Mouse (Mus musculus) testis, adult 2 months (tissue): ENCODE data around the gene Il9. TPM values are rescaled to one million over a fixed set of nuclear protein-coding genes. Genes with fewer than 3 reads are reported as not detected.

Experiments used
- H3K27ac ChIP-seq: fragments of 200-500 bp; 2 replicates; pipeline ENCODE4 v1.5.1; 2012; ENCODE audit warnings: low read depth, low read length; ENCODE audit not compliant: control insufficient read depth, insufficient read depth
- H3K27me3 ChIP-seq: fragments of 200-500 bp; 2 replicates; pipeline ENCODE4 v1.6.1; 2012; ENCODE audit warnings: mild to moderate bottlenecking, low read length, moderate library complexity; ENCODE audit not compliant: control insufficient read depth, insufficient read depth
- H3K36me3 ChIP-seq: fragments of 200-500 bp; 2 replicates; pipeline ENCODE4 v1.6.1; 2012; ENCODE audit warnings: mild to moderate bottlenecking, low read length; ENCODE audit not compliant: control insufficient read depth, insufficient read depth
- H3K4me1 ChIP-seq: fragments of 200-500 bp; 2 replicates; pipeline ENCODE4 v1.6.1; 2012; ENCODE audit warnings: low read length; ENCODE audit not compliant: control insufficient read depth, insufficient read depth
- H3K4me3 ChIP-seq: fragments of 200-500 bp; 2 replicates; pipeline ENCODE4 v1.5.1; 2012; ENCODE audit warnings: low read depth, mild to moderate bottlenecking, low read length, moderate library complexity, mixed read lengths; ENCODE audit not compliant: control insufficient read depth
- CTCF ChIP-seq: fragments of 200-500 bp; IDR thresholded peaks from 2 replicates; pipeline ENCODE4 v1.5.1; 2012; ENCODE audit warnings: low read depth, mild to moderate bottlenecking, inconsistent platforms, low read length, moderate library complexity; ENCODE audit not compliant: control insufficient read depth, insufficient read depth, insufficient replicate concordance
- POLR2A ChIP-seq: fragments of 200-500 bp; IDR thresholded peaks from 2 replicates; pipeline ENCODE4 v1.6.1; 2012; ENCODE audit warnings: low read depth, mild to moderate bottlenecking, inconsistent platforms, low read length, moderate library complexity; ENCODE audit not compliant: control insufficient read depth
- polyA plus RNA-seq: library from polyadenylated mRNA; depleted of rRNA; stranded (reverse); fragments of >200 nt; gene quantifications from 2 replicates; pipeline ENCODE4 v1.2.3, GENCODE M21; 2012

Gene Il9
- polyA plus RNA-seq, 1 experiment, result 0.67 TPM

DNA sequence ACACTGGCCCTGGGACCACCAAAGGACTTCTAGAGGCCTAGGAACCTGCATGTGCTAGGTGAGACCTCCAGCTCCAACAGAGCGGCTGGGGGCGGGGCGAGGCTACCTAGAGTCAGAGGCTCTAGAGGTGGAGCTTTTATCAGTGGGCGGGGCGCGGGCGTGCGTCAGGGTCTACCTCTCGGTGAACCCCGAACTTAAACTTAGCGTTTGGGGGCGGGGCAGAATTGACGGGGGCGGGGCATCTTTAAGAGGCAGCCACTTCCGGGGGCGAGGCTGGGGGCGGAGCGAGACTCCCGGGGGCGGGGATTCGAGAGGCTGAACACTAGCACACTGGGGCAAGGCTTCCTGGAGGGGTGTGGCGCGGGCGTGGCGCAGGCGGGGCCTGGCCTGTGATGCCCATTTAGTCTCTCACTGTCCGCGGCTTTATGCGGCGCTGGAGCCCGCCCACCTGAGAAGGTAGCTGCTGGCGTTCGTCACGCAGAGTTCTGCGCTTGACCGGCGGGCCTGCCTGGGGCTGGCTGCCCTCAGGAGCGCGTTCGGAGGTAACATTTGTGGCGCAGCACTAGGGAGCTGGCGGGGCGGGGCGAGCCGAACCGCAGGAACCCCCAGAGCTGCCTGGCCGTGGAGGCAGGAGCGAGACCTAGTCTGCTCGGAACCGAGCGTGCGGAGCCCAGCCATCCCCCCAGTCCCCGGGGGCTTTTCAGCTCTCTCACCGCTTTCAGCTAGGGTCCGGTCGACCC is 40.2 kb upstream of the Il9 start, which contains the start of gene Fbxl21:
TSS of gene Fbxl21 (plus strand) at position 392 of the 740 bp plus-strand sequence.
- peak within 1 kb of the TSS; percentile 94 for H3K4me3 ChIP-seq
- peaks cover 7% of the 10 kb centered on the region for H3K4me1 ChIP-seq
- TF ChIP-seq POLR2A (peak; percentile 56; the same call in 1 of the 2 replicates), CTCF (no peak)
- no peaks in the 10 kb centered on the region; the same call in 1 of the 2 replicates for H3K27me3 ChIP-seq
- H3K36me3 ChIP-seq, result no peaks in the 10 kb centered on the region
- H3K27ac ChIP-seq, result peak within 1 kb of the TSS; percentile 33; the same call in 1 of the 2 replicates

DNA sequence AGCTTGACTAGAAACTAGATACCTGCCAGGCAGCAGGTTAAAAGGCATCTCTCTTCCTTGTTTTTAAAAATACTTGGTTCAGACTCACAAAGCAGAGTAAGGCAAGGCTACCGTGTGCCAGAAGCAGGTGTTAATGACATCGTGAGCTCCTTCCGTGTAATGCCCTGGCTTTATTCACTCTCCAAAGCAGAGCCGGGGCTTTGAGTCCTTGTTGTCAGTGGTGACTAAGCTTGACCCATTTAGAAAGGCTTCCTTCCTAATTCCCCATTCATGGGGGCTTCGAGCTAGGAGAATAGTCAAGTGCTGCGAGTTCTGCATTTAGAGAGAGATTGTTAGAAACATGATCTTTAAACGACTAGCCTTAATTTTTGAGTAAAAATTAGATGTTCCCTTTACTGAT is 34.8 kb upstream of the Il9 start:
- no peak overlapping the region for H3K4me3 ChIP-seq
- no peaks in the 10 kb centered on the region for H3K27me3 ChIP-seq
- no peak overlapping the region for H3K27ac ChIP-seq

DNA sequence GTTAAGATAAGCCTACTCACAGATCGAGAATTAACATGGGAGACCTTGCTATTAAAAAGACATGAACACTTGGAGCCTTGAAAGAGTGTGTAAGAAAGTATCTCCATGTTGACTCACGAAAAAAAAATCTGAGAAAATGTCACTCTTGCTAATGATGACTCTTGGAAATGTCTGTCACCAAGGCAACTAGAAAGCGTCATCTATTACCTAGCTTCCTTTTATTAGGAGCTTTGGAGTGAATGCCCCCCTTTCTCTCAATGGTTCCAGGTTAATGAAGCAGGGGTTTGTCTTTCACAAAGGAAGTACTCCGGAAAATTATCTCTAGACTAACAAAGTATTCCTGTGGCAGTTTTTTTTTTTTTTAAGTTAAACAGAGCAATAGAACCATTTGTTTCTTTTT is 34.3 kb upstream of the Il9 start:
- Histone ChIP-seq H3K27me3 (no peaks in the 10 kb centered on the region), H3K4me3 (no peak overlapping the region), H3K4me1 (no peaks in the 10 kb centered on the region), H3K27ac (no peak overlapping the region), H3K36me3 (no peaks in the 10 kb centered on the region)
- TF ChIP-seq CTCF, result no peak
- no peak for TF ChIP-seq POLR2A

More for the DNA sequence above, 34.8 kb upstream of the Il9 start:
- Histone ChIP-seq H3K36me3 (no peaks in the 10 kb centered on the region), H3K4me1 (no peaks in the 10 kb centered on the region)
- TF ChIP-seq CTCF, result no peak

DNA sequence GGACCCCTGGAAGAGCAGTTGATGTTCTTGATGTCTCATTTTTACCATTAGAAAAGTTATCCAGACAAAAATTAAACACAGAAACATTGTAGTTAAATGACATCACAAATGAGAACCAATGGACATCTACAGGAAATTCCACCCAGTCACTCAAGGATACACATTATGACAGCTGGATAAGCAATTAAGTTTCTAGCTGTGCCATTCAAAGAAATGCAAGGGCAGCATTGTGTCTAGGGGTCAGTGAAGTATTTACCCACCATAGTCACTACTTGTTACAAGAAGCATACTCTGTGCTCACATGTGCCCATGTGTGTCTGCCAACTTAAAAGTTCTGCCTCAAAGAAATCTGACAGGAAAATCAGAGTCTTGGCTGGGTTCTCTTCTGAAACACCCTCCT is 31.5 kb upstream of the Il9 start:
- Histone ChIP-seq H3K36me3 (no peaks in the 10 kb centered on the region), H3K4me3 (no peak overlapping the region), H3K27me3 (no peaks in the 10 kb centered on the region), H3K4me1 (no peaks in the 10 kb centered on the region), H3K27ac (no peak overlapping the region)
- no peak for TF ChIP-seq POLR2A
- no peak for TF ChIP-seq CTCF

DNA sequence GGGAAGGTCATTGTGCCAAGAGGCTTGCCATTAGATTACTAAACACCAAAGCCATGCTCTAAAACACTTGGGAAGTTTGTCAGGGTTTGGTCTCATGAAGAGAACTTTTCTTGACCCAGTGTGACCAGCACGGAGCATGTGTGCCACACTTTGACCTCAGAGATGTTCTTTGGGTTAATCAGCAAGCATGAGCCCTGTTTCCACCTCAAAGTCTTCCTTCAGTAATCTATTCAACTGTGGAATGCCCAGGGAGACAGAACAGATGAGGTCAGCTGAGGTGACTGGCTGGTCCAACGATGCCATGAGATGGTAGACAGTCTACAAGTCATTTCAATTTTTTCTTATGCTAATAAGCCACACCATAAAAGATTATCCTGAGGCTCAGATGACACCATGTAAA is 27.8 kb upstream of the Il9 start:
- Histone ChIP-seq H3K36me3 (no peaks in the 10 kb centered on the region), H3K4me1 (no peaks in the 10 kb centered on the region), H3K4me3 (no peak overlapping the region), H3K27me3 (no peaks in the 10 kb centered on the region), H3K27ac (no peak overlapping the region)
- TF ChIP-seq POLR2A (no peak), CTCF (no peak)

DNA sequence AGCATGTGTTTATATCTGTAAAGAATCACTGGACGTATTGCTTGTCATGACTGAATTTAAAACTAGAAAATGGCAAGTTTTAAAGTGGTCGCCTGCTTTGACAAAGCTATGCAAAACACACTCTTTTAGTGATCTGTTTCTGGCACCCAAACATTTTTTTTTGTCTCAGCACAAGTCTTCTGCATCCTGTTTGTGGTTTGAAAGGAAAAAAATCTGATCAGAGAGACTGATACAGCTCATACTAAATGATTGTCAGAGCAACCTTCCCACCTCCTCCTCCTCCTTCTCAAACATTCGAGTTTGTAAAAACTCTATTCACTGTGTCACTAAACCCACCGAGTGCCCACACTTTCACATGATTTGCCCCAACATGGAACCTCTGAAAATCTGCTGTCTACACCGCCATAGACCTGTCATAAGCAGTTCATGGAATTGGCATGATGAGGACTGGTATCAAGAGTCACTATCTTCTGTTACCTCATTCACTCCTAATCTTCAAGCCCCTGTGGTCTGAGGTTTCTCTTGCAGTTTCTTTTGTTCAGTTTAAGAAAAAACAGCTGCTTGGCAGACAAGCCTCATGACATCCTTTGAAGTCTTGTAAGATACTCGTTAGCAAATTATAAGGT is 24.9 kb upstream of the Il9 start:
- Histone ChIP-seq H3K4me3 (no peak overlapping the region), H3K27ac (no peak overlapping the region), H3K36me3 (no peaks in the 10 kb centered on the region), H3K4me1 (no peaks in the 10 kb centered on the region), H3K27me3 (no peaks in the 10 kb centered on the region)
- TF ChIP-seq POLR2A (no peak), CTCF (no peak)

DNA sequence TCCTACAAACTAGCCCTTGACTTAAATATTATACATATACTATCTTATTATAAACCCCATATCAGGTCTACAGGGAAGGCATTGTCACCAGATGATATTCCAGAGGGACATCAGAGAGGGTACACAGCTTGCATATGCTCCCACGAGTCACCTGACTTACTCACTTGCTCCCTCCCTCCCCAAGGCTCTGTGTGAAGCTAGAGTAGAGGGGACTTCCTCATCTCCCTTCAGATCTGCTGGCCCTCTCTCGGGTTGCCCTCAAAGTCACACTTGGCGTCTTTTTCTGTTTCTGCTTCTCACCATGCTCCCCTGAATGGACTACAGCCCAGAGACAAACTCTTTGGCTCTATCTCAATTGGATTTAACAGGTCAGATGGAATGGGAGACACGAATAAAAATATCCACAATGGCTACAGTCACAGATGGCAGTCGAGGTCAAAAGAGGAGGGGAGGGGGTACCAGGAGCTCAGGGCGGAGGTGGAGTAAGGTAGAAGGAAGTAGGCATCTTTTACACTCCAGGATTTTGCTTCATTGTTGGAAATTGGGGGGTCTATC is 19.9 kb upstream of the Il9 start:
- TF ChIP-seq CTCF (no peak), POLR2A (no peak)
- Histone ChIP-seq H3K27me3 (no peaks in the 10 kb centered on the region), H3K4me3 (no peak overlapping the region), H3K4me1 (no peaks in the 10 kb centered on the region), H3K27ac (no peak overlapping the region), H3K36me3 (no peaks in the 10 kb centered on the region)
